Mouse (Mus musculus): Measurements from ENCODE around the gene Fastkd5. TPM values are rescaled to one million over a fixed set of nuclear protein-coding genes. Genes with fewer than 3 reads are reported as not detected.
"Not testable (repeated sequence)": the region's sequence is repeated elsewhere in the genome, so short reads cannot be mapped to it uniquely, and the experiment has no call there.

Gene Fastkd5
- total RNA-seq, 2 experiments from 2014 or later = 8.1 to 8.2 TPM

GRCm38 (mm10) chr2:130578148-130578547, 51.7 kb downstream of the Fastkd5 start:
- DNase-seq (ENCODE audit: low spot score in 2 of 2) = no peak

GRCm38 (mm10) chr2:130577632-130578031, 52.2 kb downstream of the Fastkd5 start:
- DNase-seq (ENCODE audit: low spot score in 2 of 2) = no peak

- no peak for DNase-seq (ENCODE audit: low spot score in 2 of 2)
These were observed 52.8 kb downstream of the Fastkd5 start for GRCm38 (mm10) chr2:130577021-130577420.

- not testable (repeated sequence) for DNase-seq (ENCODE audit: low spot score in 2 of 2)
These were observed 53.3 kb downstream of the Fastkd5 start for GRCm38 (mm10) chr2:130576564-130576963.

- no peak for DNase-seq (ENCODE audit: low spot score in 2 of 2)
These were observed 54.0 kb downstream of the Fastkd5 start, which contains the start of gene Oxt for GRCm38 (mm10) chr2:130575873-130576272. TSS of gene Oxt (plus strand) at chr2:130576173.

- DNase-seq (ENCODE audit: low spot score in 2 of 2) = no peak
These were observed 54.9 kb downstream of the Fastkd5 start for GRCm38 (mm10) chr2:130574960-130575359.

- no peak for DNase-seq (ENCODE audit: low spot score in 2 of 2)
These were observed 59.9 kb downstream of the Fastkd5 start for GRCm38 (mm10) chr2:130569926-130570325.

GRCm38 (mm10) chr2:130568921-130569320, 60.9 kb downstream of the Fastkd5 start:
- DNase-seq (ENCODE audit: low spot score in 2 of 2) = no peak

- no peak for DNase-seq (ENCODE audit: low spot score in 2 of 2)
These were observed 64.8 kb downstream of the Fastkd5 start for GRCm38 (mm10) chr2:130564983-130565382.

GRCm38 (mm10) chr2:130564063-130564462, 65.8 kb downstream of the Fastkd5 start:
- DNase-seq (ENCODE audit: low spot score in 2 of 2) = peak in 1 of 2 experiments; percentile 34

Other genes starting within 250 kb of the Fastkd5 start
- 10 to 100 TPM; 11.8 to 14.1 TPM for gene Cpxm1, start 232.5 kb downstream of the Fastkd5 start, total RNA-seq (2021)
- gene Gm28372, start 224.8 kb downstream of the Fastkd5 start, total RNA-seq (2021) = not detected
- not detected for gene 1700020A23Rik, start 224.8 kb downstream of the Fastkd5 start, total RNA-seq (2021)
- not detected for gene Tmem239, start 223.5 kb downstream of the Fastkd5 start, total RNA-seq (2021)
- gene Vps16, start 205.7 kb downstream of the Fastkd5 start, total RNA-seq (2021) = 10 to 100 TPM; 85.3 to 87.5 TPM
- 10 to 100 TPM; 21.8 to 22.0 TPM for gene Pced1a, start 205.3 kb downstream of the Fastkd5 start, total RNA-seq (2021)
- gene Ptpra, start 179.7 kb downstream of the Fastkd5 start, total RNA-seq (2021) = 100 to 1,000 TPM; 307 to 312 TPM
- 10 to 100 TPM; 80.2 to 82.6 TPM for gene Mrps26, start 66.3 kb downstream of the Fastkd5 start, total RNA-seq (2021)
- not detected for gene Oxt, start 53.9 kb downstream of the Fastkd5 start, total RNA-seq (2021)
- 1 to 10 TPM in 1 of 2 experiments, not detected in 1; 2.1 TPM for gene Avp, start 47.5 kb downstream of the Fastkd5 start, total RNA-seq (2021)
- 1 to 10 TPM; 7.3 to 8.5 TPM for gene Ubox5, start within 50 bp of the Fastkd5 start, total RNA-seq (2021)
- 10 to 100 TPM; 73.7 to 79.3 TPM for gene Lzts3, start 12.8 kb upstream of the Fastkd5 start, total RNA-seq (2021)
- 10 to 100 TPM; 80.9 to 81.2 TPM for gene Ddrgk1, start 34.6 kb upstream of the Fastkd5 start, total RNA-seq (2021)
- 10 to 100 TPM; 37.4 to 39.9 TPM for gene Itpa, start 37.6 kb upstream of the Fastkd5 start, total RNA-seq (2021)
- under 1 TPM; 0.12 to 0.48 TPM for gene Slc4a11, start 67.5 kb upstream of the Fastkd5 start, total RNA-seq (2021)